In the genomic region with DNA sequence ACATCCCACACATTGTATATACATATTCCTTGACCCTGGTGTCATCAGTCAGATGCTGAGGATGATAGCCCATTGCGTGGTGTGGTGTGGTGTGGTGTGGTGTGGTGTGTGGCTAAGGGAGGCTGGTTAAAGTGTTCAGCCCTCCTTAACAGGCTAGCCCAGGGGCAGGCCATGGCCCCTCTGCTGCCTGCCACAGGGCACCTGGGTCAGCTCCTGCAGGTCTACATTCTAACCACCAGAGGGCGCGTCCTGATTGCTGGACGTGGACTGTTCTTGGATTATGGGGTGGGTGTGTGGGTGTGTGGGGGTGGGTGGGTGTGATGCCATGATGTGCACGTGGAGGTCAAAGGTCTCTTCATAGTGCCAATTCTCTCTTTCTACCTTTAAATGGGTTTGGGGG, we compare ENCODE assay signal across 9 mouse cellular contexts. TPM values are rescaled to one million over a fixed set of nuclear protein-coding genes. Genes with fewer than 3 reads are reported as not detected.
DNase-seq lines count a peak whose midpoint lies in the region; ATAC-seq and TF ChIP-seq lines count a peak whose summit lies in the region.
"Had no signal": no experiment of that assay in that cellular context is flagged by ENCODE, and none has a peak within 500 bp of the region (broad histone marks: within the 10 kb centered on the region; RNA-seq: fewer than 3 reads in every experiment).

No protein-coding gene starts in this region.

- WGBS in bone marrow, adult 2 months = 6% methylated on average over 5 of the region's 5 CpGs
- 7% methylated on average over 5 of the region's 5 CpGs for WGBS in heart, embryonic 12.5 days
- 7% methylated on average over 5 of the region's 5 CpGs for WGBS in liver, adult 2 months
- 15% methylated on average over 5 of the region's 5 CpGs for WGBS in olfactory bulb, adult 2 months

- intact Hi-C loops in gastrocnemius, adult 2 months (cut with DNase I) = loop anchor here (5.0 kb wide), 1 partner anchor 34 kb away; no protein-coding TSS in a partner anchor

- peak; percentile 55 for DNase-seq in gastrocnemius, adult 2 months
- DNase-seq in gastrocnemius, adult 8-10 months (ENCODE audit: low spot score in 2 of 2) = no peak
- DNase-seq in liver, adult 2 months (ENCODE audit: extremely low read depth, low read depth, low spot score) = peak; percentile 24
- no peak for DNase-seq in left cerebral cortex, adult 11 months (ENCODE audit: low spot score)

- H3K9ac ChIP-seq in heart, embryonic 12.5 days = no peak overlapping the region
- no peak overlapping the region for H3K9ac ChIP-seq in liver, adult 2 months (ENCODE audit: low read depth, low read length)

- no peak overlapping the region for H3ac ChIP-seq in C2C12 (ENCODE audit: control insufficient read depth, insufficient read length, low read depth)

- H3K79me2 ChIP-seq in C2C12 (ENCODE audit: control insufficient read depth, insufficient read depth) = no peaks in the 10 kb centered on the region
- H3K79me2 ChIP-seq in liver, adult 2 months (ENCODE audit: control insufficient read depth, insufficient read depth, low read length) = no peaks in the 10 kb centered on the region

- no peak for TF ChIP-seq POLR2A in bone marrow, adult 2 months (IDR thresholded peaks at IDR 0.05; ENCODE audit: borderline replicate concordance, control insufficient read depth, low read depth, low read length)
- TF ChIP-seq POLR2A in liver, adult 2 months (IDR thresholded peaks at IDR 0.05; ENCODE audit: extremely low read depth, insufficient read depth, low read length) = no peak
- no peak for TF ChIP-seq POLR2A in olfactory bulb, adult 2 months (IDR thresholded peaks at IDR 0.05; ENCODE audit: insufficient read depth, low read depth, low read length)

- no peak overlapping the region for H3K4me2 ChIP-seq in heart, embryonic 12.5 days

- H3K36me3 ChIP-seq in C2C12 (ENCODE audit: control insufficient read depth, insufficient read depth) = no peaks in the 10 kb centered on the region
- H3K36me3 ChIP-seq in heart, embryonic 12.5 days = no peaks in the 10 kb centered on the region
- no peaks in the 10 kb centered on the region for H3K36me3 ChIP-seq in liver, adult 2 months (ENCODE audit: control insufficient read depth, insufficient read depth, low read length)

- no peaks in the 10 kb centered on the region for H3K27me3 ChIP-seq in C2C12 (ENCODE audit: control insufficient read depth, insufficient read depth, insufficient read length)
- peaks cover 10% of the 10 kb centered on the region for H3K27me3 ChIP-seq in heart, embryonic 12.5 days (replicated peaks)
- no peaks in the 10 kb centered on the region for H3K27me3 ChIP-seq in liver, adult 2 months (ENCODE audit: control insufficient read depth, insufficient read depth, low read length)

- H3K79me3 ChIP-seq in C2C12 (ENCODE audit: low read depth) = no peaks in the 10 kb centered on the region

- no peaks in the 10 kb centered on the region for H3K9me3 ChIP-seq in heart, embryonic 12.5 days (replicated peaks)

- peak; percentile 73 for TF ChIP-seq CTCF in gastrocnemius, adult 2 months (IDR thresholded peaks at IDR 0.05)
- peak; percentile 73 for TF ChIP-seq CTCF in C2C12 (IDR thresholded peaks at IDR 0.05; ENCODE audit: control insufficient read depth, insufficient read depth, insufficient read length)
- TF ChIP-seq CTCF in bone marrow, adult 2 months (IDR thresholded peaks at IDR 0.05; ENCODE audit: control insufficient read depth, insufficient read depth, low read length) = peak; percentile 80
- TF ChIP-seq CTCF in liver, adult 2 months (IDR thresholded peaks at IDR 0.05; ENCODE audit: low read depth, low read length) = peak; percentile 90
- peak; percentile 80; the same call in 1 of the 2 replicates for TF ChIP-seq CTCF in olfactory bulb, adult 2 months (IDR thresholded peaks at IDR 0.05; ENCODE audit: insufficient read depth, low read depth, low read length)

- H3K4me3 ChIP-seq in gastrocnemius, adult 2 months = no peak overlapping the region
- no peak overlapping the region for H3K4me3 ChIP-seq in C2C12 (ENCODE audit: insufficient read depth, poor library complexity, severe bottlenecking)
- H3K4me3 ChIP-seq in bone marrow, adult 2 months (replicated peaks; ENCODE audit: control insufficient read depth, low read depth, low read length) = no peak overlapping the region
- H3K4me3 ChIP-seq in heart, embryonic 12.5 days = no peak overlapping the region
- no peak overlapping the region for H3K4me3 ChIP-seq in liver, adult 2 months (ENCODE audit: insufficient read depth, low read depth, low read length)
- H3K4me3 ChIP-seq in olfactory bulb, adult 2 months (ENCODE audit: insufficient read depth, low read depth, low read length) = no peak overlapping the region

- no peaks in the 10 kb centered on the region; the same call in 1 of the 2 replicates for H3K4me1 ChIP-seq in bone marrow, adult 2 months (ENCODE audit: control insufficient read depth, insufficient read depth, low read length)
- peaks cover 1% of the 10 kb centered on the region; the same call in 1 of the 2 replicates for H3K4me1 ChIP-seq in heart, embryonic 12.5 days (replicated peaks)
- H3K4me1 ChIP-seq in liver, adult 2 months (ENCODE audit: control insufficient read depth, insufficient read depth, low read length) = peaks cover 3% of the 10 kb centered on the region; the same call in 1 of the 2 replicates
- H3K4me1 ChIP-seq in olfactory bulb, adult 2 months (ENCODE audit: control insufficient read depth, insufficient read depth, low read length) = peaks cover under 1% of the 10 kb centered on the region

- ATAC-seq in heart, embryonic 12.5 days (ENCODE audit: insufficient number of reproducible peaks, low FRiP score) = peak; percentile 43; the same call in 1 of the 2 replicates

- no peak overlapping the region for H3K27ac ChIP-seq in gastrocnemius, adult 2 months
- no peak overlapping the region for H3K27ac ChIP-seq in bone marrow, adult 2 months (ENCODE audit: control insufficient read depth, insufficient read depth, low read depth, low read length, poor library complexity)
- H3K27ac ChIP-seq in heart, embryonic 12.5 days (ENCODE audit: poor library complexity, severe bottlenecking) = no peak overlapping the region
- no peak overlapping the region for H3K27ac ChIP-seq in liver, adult 2 months (replicated peaks; ENCODE audit: insufficient read depth, low read depth, low read length)
- no peak overlapping the region for H3K27ac ChIP-seq in olfactory bulb, adult 2 months (ENCODE audit: insufficient read depth, low read depth, low read length)
- H3K27ac ChIP-seq: macrophage had no signal

TF ChIP-seq in C2C12, 6 proteins besides CTCF, POLR2A, EP300 and RAD21:
- TF ChIP-seq MYOG (IDR thresholded peaks at IDR 0.05; ENCODE audit: control insufficient read depth, extremely low read depth, insufficient read length) (no peak), FOSL1 (IDR thresholded peaks at IDR 0.05; ENCODE audit: insufficient read depth, low read length, poor library complexity, severe bottlenecking) (no peak), CEBPB (IDR thresholded peaks at IDR 0.05; ENCODE audit: low read depth) (no peak), MAX (IDR thresholded peaks at IDR 0.05) (no peak), USF1 (IDR thresholded peaks at IDR 0.05; ENCODE audit: low read depth) (no peak), MYOD1 (IDR thresholded peaks at IDR 0.05; ENCODE audit: control insufficient read depth, insufficient read length, low read depth) (no peak)

RNA-seq across cellular contexts. Expression of a gene that starts 18.8 kb away (rescaled TPM):
- total RNA-seq in gastrocnemius, adult 2 months (2021) = not detected
- not detected for total RNA-seq in gastrocnemius, adult 8-10 months (2022)
- polyA plus RNA-seq in C2C12 (2012; fragmentation: generic; extraction: Trizol) = 0.07 TPM
- 0.49 and 1.1 TPM in 2 replicates for polyA plus RNA-seq in bone marrow, adult 2 months (2011; ENCODE audit: insufficient read depth, insufficient read length, low replicate concordance, missing spikeins)
- polyA plus RNA-seq in heart, embryonic 12.5 days (2016; fragmentation: Nextera tagmentation; extraction: Ambion mirVana) = 0.09 TPM in 1 of 2 replicates, not detected in the other
- 39.4 and 65.0 TPM in 2 replicates for total RNA-seq in liver, adult 2 months (2014; rRNA removed)
- 27.8 and 39.0 TPM in 2 replicates for polyA plus RNA-seq in liver, adult 2 months (2012; rRNA removed)
- polyA plus RNA-seq in olfactory bulb, adult 2 months (2012; ENCODE audit: insufficient read depth, insufficient read length, low replicate concordance, missing spikeins) = not detected in 2 replicates
- polyA plus RNA-seq: macrophage had no signal

RNA-seq across cellular contexts. Expression of a gene that starts 25.1 kb away (rescaled TPM):
- not detected for total RNA-seq in gastrocnemius, adult 2 months (2021)
- total RNA-seq in gastrocnemius, adult 8-10 months (2022) = not detected
- 0.01 TPM for polyA plus RNA-seq in C2C12 (2012; fragmentation: generic; extraction: Trizol)
- 0.47 and 0.52 TPM in 2 replicates for polyA plus RNA-seq in bone marrow, adult 2 months (2011; ENCODE audit: insufficient read depth, insufficient read length, low replicate concordance, missing spikeins)
- 0.05 TPM in 1 of 2 replicates, not detected in the other for polyA plus RNA-seq in heart, embryonic 12.5 days (2016; fragmentation: Nextera tagmentation; extraction: Ambion mirVana)
- 0.28 TPM in 1 of 2 replicates, not detected in the other for total RNA-seq in liver, adult 2 months (2014; rRNA removed)
- polyA plus RNA-seq in liver, adult 2 months (2012; rRNA removed) = 0.11 TPM in 1 of 2 replicates, not detected in the other
- polyA plus RNA-seq in olfactory bulb, adult 2 months (2012; ENCODE audit: insufficient read depth, insufficient read length, low replicate concordance, missing spikeins) = not detected in 2 replicates
- polyA plus RNA-seq: macrophage had no signal

RNA-seq across cellular contexts. Expression of a gene that starts 37.0 kb away (rescaled TPM):
- 10 to 100 TPM; 45.6 to 46.1 TPM for total RNA-seq in gastrocnemius, adult 2 months (2021)
- total RNA-seq in gastrocnemius, adult 8-10 months (2022) = 10 to 100 TPM; 29.8 to 41.1 (median 32.9) TPM
- polyA plus RNA-seq in C2C12 (2012; fragmentation: generic; extraction: Trizol) = 119 TPM
- 156 and 163 TPM in 2 replicates for polyA plus RNA-seq in bone marrow, adult 2 months (2011; ENCODE audit: insufficient read depth, insufficient read length, low replicate concordance, missing spikeins)
- polyA plus RNA-seq in heart, embryonic 12.5 days (2016; fragmentation: Nextera tagmentation; extraction: Ambion mirVana) = 152 and 161 TPM in 2 replicates
- 34.3 and 37.1 TPM in 2 replicates for total RNA-seq in liver, adult 2 months (2014; rRNA removed)
- polyA plus RNA-seq in liver, adult 2 months (2012; rRNA removed) = 60.0 and 81.2 TPM in 2 replicates
- 181 TPM in 1 of 2 replicates, not detected in the other for polyA plus RNA-seq in olfactory bulb, adult 2 months (2012; ENCODE audit: insufficient read depth, insufficient read length, low replicate concordance, missing spikeins)

RNA-seq across cellular contexts. Expression of a gene that starts 48.8 kb away (rescaled TPM):
- 10 to 100 TPM; 13.2 to 15.1 TPM for total RNA-seq in gastrocnemius, adult 2 months (2021)
- total RNA-seq in gastrocnemius, adult 8-10 months (2022) = 10 to 100 TPM; 16.3 to 17.8 (median 17.7) TPM
- polyA plus RNA-seq in C2C12 (2012; fragmentation: generic; extraction: Trizol) = 17.6 TPM
- polyA plus RNA-seq in bone marrow, adult 2 months (2011; ENCODE audit: insufficient read depth, insufficient read length, low replicate concordance, missing spikeins) = 11.2 and 16.8 TPM in 2 replicates
- 41.4 and 41.7 TPM in 2 replicates for polyA plus RNA-seq in heart, embryonic 12.5 days (2016; fragmentation: Nextera tagmentation; extraction: Ambion mirVana)
- total RNA-seq in liver, adult 2 months (2014; rRNA removed) = 12.1 and 18.3 TPM in 2 replicates
- 18.0 and 18.8 TPM in 2 replicates for polyA plus RNA-seq in liver, adult 2 months (2012; rRNA removed)
- not detected in 2 replicates for polyA plus RNA-seq in olfactory bulb, adult 2 months (2012; ENCODE audit: insufficient read depth, insufficient read length, low replicate concordance, missing spikeins)

Comparison
In these comparisons a context has a peak if more than half of its experiments do, and no peak if none do; other contexts are left out.
1. DNase-seq: peak in gastrocnemius, adult 2 months (single experiment) and liver, adult 2 months (single experiment); none in gastrocnemius, adult 8-10 months (0 of 2) and left cerebral cortex, adult 11 months (single experiment).
2. RNA of a gene that starts 18.8 kb away (polyA plus RNA-seq): 27.8 to 39.0 TPM in liver, adult 2 months; 0.49 to 1.1 TPM in bone marrow, adult 2 months, 0.09 TPM in heart, embryonic 12.5 days, 0.07 TPM in C2C12 (single experiment) and not detected in olfactory bulb, adult 2 months; every median in the first group is over 10 times any median in the second.
3. Peak in every context shown above with its lines, with median percentiles within 50 percentile points of each other: CTCF ChIP-seq.